Mouse (Mus musculus): ENCODE measurements around the gene Foxa2. TPM values are rescaled to one million over a fixed set of nuclear protein-coding genes. Genes with fewer than 3 reads are reported as not detected.

The Foxa2 gene
- polyA plus RNA-seq, 1 experiment from 2014 or later: 3.1 TPM

- 1% methylated on average over 6 of the region's 6 CpGs for WGBS
- Histone ChIP-seq H3K9me3 (no peaks in the 10 kb centered on the region), H3K27me3 (replicated peaks) (peaks cover 93% of the 10 kb centered on the region), H3K4me3 (no peak overlapping the region), H3K36me3 (no peaks in the 10 kb centered on the region), H3K9ac (no peak overlapping the region), H3K4me2 (replicated peaks) (no peak overlapping the region), H3K27ac (no peak overlapping the region), H3K4me1 (no peaks in the 10 kb centered on the region)
- no peak for ATAC-seq (ENCODE audit: low FRiP score, low read depth)
Observed at GRCm38 (mm10) chr2:148030991-148031675, 15.6 kb downstream of the Foxa2 start.

DNA sequence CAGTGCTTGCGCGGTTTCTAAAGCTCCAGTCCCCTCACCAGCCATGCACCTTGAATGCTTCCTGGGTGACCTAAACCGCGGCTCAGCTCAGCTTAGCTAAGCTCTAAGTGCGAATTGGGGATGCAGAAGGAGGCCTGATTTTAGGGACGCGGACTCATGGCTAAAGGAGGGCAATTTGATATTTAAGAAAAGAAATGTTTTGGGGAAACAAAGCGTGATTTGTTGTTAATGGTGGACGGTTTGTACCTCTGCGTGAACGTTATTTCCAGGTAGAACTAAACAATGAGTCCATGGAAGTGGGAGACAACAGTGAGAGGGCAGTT is 16.2 kb downstream of the Foxa2 start:
- ATAC-seq (ENCODE audit: low FRiP score, low read depth): no peak
- no peak overlapping the region for H3K9ac ChIP-seq
- no peak overlapping the region for H3K4me3 ChIP-seq
- peaks cover 92% of the 10 kb centered on the region for H3K27me3 ChIP-seq (replicated peaks)
- H3K4me2 ChIP-seq (replicated peaks): no peak overlapping the region
- H3K9me3 ChIP-seq: no peaks in the 10 kb centered on the region
- WGBS: under 1% methylated on average over 11 of the region's 11 CpGs
- no peak overlapping the region for H3K27ac ChIP-seq
- H3K4me1 ChIP-seq: no peaks in the 10 kb centered on the region
- no peaks in the 10 kb centered on the region for H3K36me3 ChIP-seq

DNA sequence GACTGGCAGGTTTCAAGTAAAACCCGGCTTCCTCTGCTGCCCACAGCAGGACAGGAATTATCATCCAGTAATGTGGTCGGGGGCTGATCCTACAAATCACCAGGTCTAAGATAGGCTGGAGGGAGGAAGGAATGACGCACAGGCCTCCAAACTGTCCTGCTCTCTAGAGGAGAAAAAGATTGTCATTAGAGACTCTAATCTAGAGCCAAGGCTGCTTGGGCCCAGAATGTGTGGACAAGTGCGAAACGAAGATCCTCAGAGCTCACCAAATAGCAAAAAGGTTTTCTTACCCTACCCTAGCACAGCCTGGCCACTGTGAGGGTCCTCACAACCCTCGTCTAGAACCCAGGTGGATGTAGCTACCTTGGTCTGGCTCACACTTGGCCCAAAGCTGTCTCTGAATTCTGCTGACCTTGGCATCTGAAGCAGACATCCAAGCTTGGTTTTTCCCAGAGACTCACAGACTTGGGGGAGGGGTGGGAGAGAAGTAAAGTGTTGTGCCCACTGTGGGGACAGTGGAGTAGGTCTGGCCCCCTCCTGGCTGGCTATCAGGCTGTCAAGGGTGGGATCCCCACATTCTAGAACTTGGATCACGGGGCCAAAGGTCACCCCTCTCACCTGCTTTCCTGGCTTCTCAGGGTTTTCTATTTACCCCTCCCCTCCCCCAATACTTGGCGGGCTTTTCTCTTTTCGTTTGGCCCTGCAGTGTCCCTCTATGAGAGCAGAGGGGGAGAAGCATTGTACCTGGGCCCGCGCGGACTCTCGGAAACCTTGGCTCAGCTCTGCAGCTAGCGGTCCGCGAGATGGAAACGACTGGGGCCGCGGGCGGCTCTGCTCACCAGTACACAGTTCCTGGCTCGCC is 16.8 kb downstream of the Foxa2 start:
- 0 out of 2 replicates have a peak, but pooled peaks have one; percentile 23 for ATAC-seq (ENCODE audit: low FRiP score, low read depth)
- Histone ChIP-seq H3K36me3 (no peaks in the 10 kb centered on the region), H3K4me2 (replicated peaks) (no peak overlapping the region), H3K4me3 (no peak overlapping the region), H3K9ac (no peak overlapping the region), H3K4me1 (no peaks in the 10 kb centered on the region), H3K27me3 (replicated peaks) (peaks cover 92% of the 10 kb centered on the region), H3K9me3 (no peaks in the 10 kb centered on the region), H3K27ac (no peak overlapping the region)
- WGBS: 1% methylated on average over 21 of the region's 21 CpGs

GRCm38 (mm10) chr2:148029050-148029608 is 17.6 kb downstream of the Foxa2 start:
- Histone ChIP-seq H3K4me2 (replicated peaks) (no peak overlapping the region), H3K27me3 (replicated peaks) (peaks cover 92% of the 10 kb centered on the region), H3K4me1 (no peaks in the 10 kb centered on the region), H3K4me3 (no peak overlapping the region), H3K36me3 (no peaks in the 10 kb centered on the region), H3K27ac (no peak overlapping the region), H3K9me3 (no peaks in the 10 kb centered on the region), H3K9ac (no peak overlapping the region)
- ATAC-seq (ENCODE audit: low FRiP score, low read depth): peak; percentile 76
- WGBS: 10% methylated on average over 9 of the region's 9 CpGs

DNA sequence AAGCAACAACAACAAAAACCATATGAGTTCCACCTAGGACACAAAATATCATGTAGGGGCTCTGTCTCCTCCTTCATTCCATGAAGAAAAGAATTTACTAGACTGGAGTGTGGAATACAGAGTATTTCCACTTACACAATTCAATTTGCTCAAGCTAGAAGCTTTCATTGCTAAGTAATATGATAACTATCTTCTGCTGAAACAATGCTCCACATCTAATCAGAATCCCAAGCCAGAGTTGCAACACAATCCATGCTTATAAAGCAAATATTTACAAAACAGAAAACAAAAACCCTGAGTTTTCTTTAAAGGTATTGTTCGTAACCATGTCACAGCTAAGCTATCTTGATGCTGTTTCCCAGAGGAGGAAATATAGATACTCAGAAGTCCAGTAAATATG is 20.4 kb downstream of the Foxa2 start:
- no peaks in the 10 kb centered on the region for H3K36me3 ChIP-seq
- no peak overlapping the region for H3K4me3 ChIP-seq
- H3K4me1 ChIP-seq: no peaks in the 10 kb centered on the region
- peaks cover 96% of the 10 kb centered on the region for H3K27me3 ChIP-seq (replicated peaks)
- H3K9ac ChIP-seq: no peak overlapping the region
- WGBS: 88% methylated on average over 1 of the region's 1 CpGs
- H3K27ac ChIP-seq: no peak overlapping the region
- H3K4me2 ChIP-seq (replicated peaks): no peak overlapping the region
- no peaks in the 10 kb centered on the region for H3K9me3 ChIP-seq
- no peak for ATAC-seq (ENCODE audit: low FRiP score, low read depth)

DNA sequence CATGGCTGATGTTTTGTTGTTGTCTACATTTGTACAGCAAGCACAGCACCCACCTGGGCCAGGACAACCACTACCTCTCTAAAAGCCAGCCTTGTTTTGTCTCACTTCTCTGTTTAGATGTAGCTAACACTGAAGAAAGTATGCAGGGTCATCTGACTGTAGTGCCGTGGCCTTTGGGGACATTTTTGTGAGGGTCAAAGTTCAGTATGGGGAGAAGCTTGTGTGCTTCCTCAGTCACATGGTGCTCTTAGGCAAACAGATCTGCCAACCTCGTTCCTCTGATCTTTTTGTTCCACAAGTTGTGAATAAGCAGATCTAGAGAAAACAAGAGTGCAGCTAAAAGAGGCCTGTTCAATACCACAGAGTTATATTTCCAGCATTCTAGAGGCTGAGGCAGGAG is 21.3 kb downstream of the Foxa2 start:
- Histone ChIP-seq H3K9me3 (no peaks in the 10 kb centered on the region), H3K27ac (no peak overlapping the region), H3K27me3 (replicated peaks) (peaks cover 96% of the 10 kb centered on the region), H3K36me3 (no peaks in the 10 kb centered on the region), H3K9ac (no peak overlapping the region), H3K4me3 (no peak overlapping the region), H3K4me2 (replicated peaks) (no peak overlapping the region), H3K4me1 (no peaks in the 10 kb centered on the region)
- ATAC-seq (ENCODE audit: low FRiP score, low read depth): no peak
- 23% methylated on average over 2 of the region's 2 CpGs for WGBS

DNA sequence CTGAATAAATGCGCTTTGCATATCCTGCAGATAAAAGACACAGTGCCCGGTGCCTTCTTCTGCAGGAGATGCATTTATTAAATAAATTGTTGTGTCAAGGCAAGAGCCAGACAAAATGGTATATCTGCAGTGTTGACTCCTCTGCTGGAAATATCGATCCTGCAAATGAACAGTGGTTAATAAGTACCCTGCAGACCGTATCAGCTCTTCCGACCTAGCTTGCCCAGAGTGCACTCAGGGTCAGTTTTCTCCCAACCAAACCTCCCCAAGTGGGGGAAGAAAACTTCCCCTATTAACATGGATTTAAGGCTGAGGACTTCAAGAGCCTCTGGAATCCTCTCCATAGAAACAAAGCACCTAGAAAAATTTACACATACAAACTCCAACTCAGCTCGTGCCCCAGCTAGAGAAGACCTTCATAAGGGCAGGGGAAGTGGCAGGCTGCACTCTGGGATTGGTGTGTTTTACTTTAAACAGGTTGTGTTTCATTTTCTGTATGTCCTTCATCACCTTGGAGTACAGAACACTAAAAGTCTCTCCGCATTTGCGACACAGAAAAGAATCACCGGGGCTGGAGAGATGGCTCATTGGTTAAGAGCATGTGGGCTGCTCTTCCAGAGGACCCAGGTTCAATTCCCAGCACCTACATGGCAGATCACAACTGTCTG is 22.4 kb downstream of the Foxa2 start:
- no peak overlapping the region for H3K9ac ChIP-seq
- WGBS: 64% methylated on average over 9 of the region's 9 CpGs
- H3K4me1 ChIP-seq: no peaks in the 10 kb centered on the region
- no peaks in the 10 kb centered on the region for H3K36me3 ChIP-seq
- no peaks in the 10 kb centered on the region for H3K9me3 ChIP-seq
- ATAC-seq (ENCODE audit: low FRiP score, low read depth): no peak
- peaks cover 92% of the 10 kb centered on the region for H3K27me3 ChIP-seq (replicated peaks)
- H3K4me3 ChIP-seq: no peak overlapping the region
- H3K4me2 ChIP-seq (replicated peaks): no peak overlapping the region
- no peak overlapping the region for H3K27ac ChIP-seq

DNA sequence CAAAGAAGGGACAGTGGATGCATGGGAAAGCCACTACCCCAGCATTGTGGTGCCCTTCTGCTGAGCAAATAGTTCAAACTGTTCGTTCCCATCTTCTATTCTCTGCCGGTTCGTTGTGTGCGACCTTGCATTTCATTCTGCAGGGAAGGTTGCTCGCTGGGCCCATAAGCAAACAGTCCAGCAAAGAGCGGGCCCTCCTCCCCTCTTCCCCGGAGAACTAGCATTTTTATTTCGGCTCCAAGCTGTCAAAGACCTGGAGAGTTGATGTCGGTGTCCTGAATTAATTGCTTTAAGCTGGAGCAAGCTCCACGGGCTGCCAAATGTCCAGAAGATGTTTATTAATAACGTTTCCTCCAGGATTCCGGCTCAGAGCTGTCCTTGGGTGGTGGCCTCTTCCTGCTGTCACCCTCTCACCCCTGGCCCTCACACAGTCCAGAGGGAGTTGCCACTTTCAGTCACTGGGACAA is 23.4 kb downstream of the Foxa2 start:
- no peak for ATAC-seq (ENCODE audit: low FRiP score, low read depth)
- H3K9me3 ChIP-seq: no peaks in the 10 kb centered on the region
- H3K27ac ChIP-seq: no peak overlapping the region
- no peaks in the 10 kb centered on the region for H3K36me3 ChIP-seq
- WGBS: 3% methylated on average over 12 of the region's 12 CpGs
- no peak overlapping the region for H3K4me2 ChIP-seq (replicated peaks)
- H3K4me1 ChIP-seq: no peaks in the 10 kb centered on the region
- no peak overlapping the region for H3K9ac ChIP-seq
- no peak overlapping the region for H3K4me3 ChIP-seq
- peaks cover 92% of the 10 kb centered on the region for H3K27me3 ChIP-seq (replicated peaks)

DNA sequence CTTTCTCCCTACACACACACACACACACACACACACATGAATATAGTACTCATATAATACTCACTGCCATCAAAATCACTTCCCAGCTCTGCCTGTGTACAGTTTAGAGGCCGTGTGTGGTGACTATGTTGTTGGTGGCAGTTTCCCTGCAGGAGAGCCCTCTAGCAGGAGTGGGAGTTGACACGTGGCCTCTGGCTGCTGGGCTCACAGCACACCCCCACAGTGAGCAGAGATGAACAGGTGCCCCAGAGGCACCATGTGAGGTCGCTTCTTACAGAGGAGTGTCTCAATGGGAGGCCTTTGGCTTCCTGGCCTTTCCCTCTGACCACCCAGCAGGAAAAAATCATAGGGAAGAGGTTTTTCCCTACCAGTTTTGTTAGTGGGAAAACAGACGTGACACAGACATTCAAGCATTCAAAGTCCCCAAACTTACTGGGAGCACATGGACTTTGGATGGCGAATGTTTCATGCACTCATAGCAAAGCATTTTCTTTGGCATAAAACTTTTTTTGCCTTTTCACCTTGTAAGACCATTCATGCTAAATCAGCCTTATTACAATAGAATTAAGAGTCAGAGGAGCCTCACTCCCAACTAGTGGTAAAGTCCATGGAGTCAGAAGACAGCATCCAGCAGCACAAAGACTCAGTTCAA is 24.7 kb downstream of the Foxa2 start:
- H3K4me1 ChIP-seq: no peaks in the 10 kb centered on the region
- no peak overlapping the region for H3K9ac ChIP-seq
- H3K36me3 ChIP-seq: no peaks in the 10 kb centered on the region
- no peak overlapping the region for H3K27ac ChIP-seq
- H3K27me3 ChIP-seq (replicated peaks): peaks cover 88% of the 10 kb centered on the region
- WGBS: 7% methylated on average over 5 of the region's 5 CpGs
- ATAC-seq (ENCODE audit: low FRiP score, low read depth): no peak
- no peak overlapping the region for H3K4me3 ChIP-seq
- no peaks in the 10 kb centered on the region for H3K9me3 ChIP-seq
- no peak overlapping the region for H3K4me2 ChIP-seq (replicated peaks)

DNA sequence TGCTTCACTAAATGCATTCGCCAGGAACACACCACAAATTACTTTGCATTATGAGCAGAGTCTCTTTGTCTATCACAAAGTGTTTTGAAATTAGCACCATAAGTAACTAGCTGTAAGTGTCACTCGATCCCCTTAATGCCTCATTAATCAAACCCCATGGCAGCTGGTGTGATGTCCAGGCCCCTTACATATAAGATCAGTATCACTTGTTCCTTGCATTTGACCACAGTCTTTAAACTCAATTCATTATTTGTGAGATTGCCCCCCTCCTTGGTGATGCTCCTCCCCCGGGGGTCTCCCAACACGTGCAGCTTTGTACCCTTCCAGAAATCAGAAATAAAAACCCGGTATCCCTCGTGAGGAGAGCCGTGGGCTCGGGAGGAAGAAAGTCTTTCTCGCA is 25.8 kb downstream of the Foxa2 start:
- no peaks in the 10 kb centered on the region for H3K36me3 ChIP-seq
- H3K27ac ChIP-seq: no peak overlapping the region
- ATAC-seq (ENCODE audit: low FRiP score, low read depth): no peak
- WGBS: 22% methylated on average over 9 of the region's 9 CpGs
- H3K4me2 ChIP-seq (replicated peaks): no peak overlapping the region
- no peaks in the 10 kb centered on the region for H3K4me1 ChIP-seq
- H3K9me3 ChIP-seq: no peaks in the 10 kb centered on the region
- no peak overlapping the region for H3K9ac ChIP-seq
- no peak overlapping the region for H3K4me3 ChIP-seq
- peaks cover 80% of the 10 kb centered on the region for H3K27me3 ChIP-seq (replicated peaks)

DNA sequence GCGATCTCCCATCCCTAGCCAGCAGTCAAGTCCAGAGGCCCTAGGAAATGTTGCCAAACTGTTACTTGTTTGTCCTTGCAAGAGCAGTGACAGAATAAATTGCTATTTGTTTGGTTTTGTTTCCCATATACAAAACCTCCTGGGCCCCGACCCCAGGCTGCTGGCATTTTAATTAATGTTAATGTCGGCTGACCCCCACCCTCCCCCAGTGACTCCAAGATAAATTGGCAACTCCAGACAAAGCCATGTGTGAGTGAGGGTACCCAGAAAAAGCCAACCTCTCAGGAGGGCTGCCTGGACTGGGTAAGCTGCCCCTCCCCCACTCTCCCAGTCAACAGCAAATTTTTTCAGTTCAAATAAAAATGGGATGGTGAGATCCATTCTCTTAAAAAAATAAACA is 26.6 kb downstream of the Foxa2 start:
- 17% methylated on average over 3 of the region's 3 CpGs for WGBS
- no peak overlapping the region for H3K9ac ChIP-seq
- no peaks in the 10 kb centered on the region for H3K36me3 ChIP-seq
- ATAC-seq (ENCODE audit: low FRiP score, low read depth): no peak
- H3K4me2 ChIP-seq (replicated peaks): no peak overlapping the region
- no peak overlapping the region for H3K27ac ChIP-seq
- no peak overlapping the region for H3K4me3 ChIP-seq
- H3K4me1 ChIP-seq: no peaks in the 10 kb centered on the region
- H3K27me3 ChIP-seq (replicated peaks): peaks cover 71% of the 10 kb centered on the region
- no peaks in the 10 kb centered on the region for H3K9me3 ChIP-seq

Measured in neural tube, embryonic 12.5 days (tissue).